Mouse (Mus musculus): ENCODE results near the gene Rps26.

GRCm38 (mm10) chr10:128657844-128658243 is 31.3 kb upstream of the Rps26 start:
- TF ChIP-seq CTCF (IDR thresholded peaks at IDR 0.05; ENCODE audit: insufficient read depth, low read length): no peak
- no peak for TF ChIP-seq POLR2A (IDR thresholded peaks at IDR 0.05; ENCODE audit: borderline replicate concordance, extremely low read depth, low read depth, low read length)

All from lung, adult 2 months (tissue).